Mouse (Mus musculus): ENCODE measurements around the gene Tmem198.

The Tmem198 gene

GRCm38 (mm10) chr1:75455433-75455832 lies 23.9 kb upstream of the Tmem198 start:
- DNase-seq (ENCODE audit: low spot score in 2 of 2) = no peak

DNA sequence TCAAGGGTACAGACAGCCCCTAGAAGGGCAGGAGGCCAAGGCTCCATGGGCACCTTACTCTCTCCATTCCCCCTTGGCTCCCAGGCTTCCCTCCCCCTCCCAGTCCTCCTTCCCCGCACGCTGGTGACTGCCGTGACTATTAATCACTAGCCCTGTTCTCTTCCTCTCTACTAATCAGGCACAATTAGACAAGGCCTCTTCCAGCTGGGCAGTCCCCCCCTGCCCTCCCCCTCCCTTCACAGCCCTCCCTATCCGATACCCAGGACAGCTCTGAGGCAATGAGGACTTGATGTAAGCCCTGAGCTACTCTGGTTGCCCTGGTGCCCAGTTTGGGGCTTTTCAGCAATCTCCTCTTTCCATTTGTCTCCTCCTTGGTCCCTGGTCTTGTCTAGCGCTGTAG lies 23.4 kb upstream of the Tmem198 start:
- DNase-seq (ENCODE audit: low spot score in 2 of 2) = no peak

GRCm38 (mm10) chr1:75456746-75457564 lies 22.4 kb upstream of the Tmem198 start:
- DNase-seq (ENCODE audit: low spot score in 2 of 2) = no peak

- no peak for DNase-seq (ENCODE audit: low spot score in 2 of 2)
These were observed 21.7 kb upstream of the Tmem198 start for GRCm38 (mm10) chr1:75457710-75458024.

DNA sequence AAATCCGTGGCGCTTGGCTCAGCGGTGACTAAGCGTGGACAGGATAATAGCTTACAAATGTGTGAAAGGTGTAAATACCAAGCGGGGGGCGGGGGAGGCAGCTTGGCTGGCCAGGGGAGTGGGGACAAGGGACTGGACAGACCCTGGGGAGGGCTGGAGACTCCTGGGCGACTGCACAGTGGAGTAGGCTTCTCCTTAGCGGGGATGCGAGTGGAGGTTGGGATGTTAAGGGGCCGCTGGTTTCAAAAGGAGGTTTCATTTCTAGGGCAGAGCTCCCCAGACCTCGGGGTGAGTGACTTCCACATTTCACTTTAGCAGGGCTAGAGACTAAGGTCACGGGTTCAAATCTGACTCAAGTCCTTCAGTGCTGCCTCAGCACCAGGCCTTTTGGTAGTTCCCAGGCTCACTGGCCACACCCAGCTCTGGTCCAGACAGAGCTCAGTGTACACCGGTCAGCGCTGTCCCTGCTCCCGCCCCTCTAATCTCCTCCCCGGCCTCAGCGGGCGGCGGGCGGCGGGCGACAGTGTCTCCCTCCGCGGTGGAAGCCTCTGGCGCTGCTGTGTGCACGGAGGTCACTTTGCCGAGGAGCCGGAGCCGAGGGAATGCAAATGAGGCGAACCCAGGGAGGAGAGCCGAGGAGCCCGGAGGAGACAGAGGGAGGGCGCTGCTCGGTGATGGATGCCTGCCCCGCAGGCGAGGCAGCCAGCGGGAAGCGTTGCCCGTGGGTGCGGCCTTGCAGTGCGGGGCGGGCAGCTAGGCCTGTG lies 21.1 kb upstream of the Tmem198 start:
- no peak for DNase-seq (ENCODE audit: low spot score in 2 of 2)

- no peak for DNase-seq (ENCODE audit: low spot score in 2 of 2)
These were observed 20.3 kb upstream of the Tmem198 start for GRCm38 (mm10) chr1:75458789-75459684.

DNA sequence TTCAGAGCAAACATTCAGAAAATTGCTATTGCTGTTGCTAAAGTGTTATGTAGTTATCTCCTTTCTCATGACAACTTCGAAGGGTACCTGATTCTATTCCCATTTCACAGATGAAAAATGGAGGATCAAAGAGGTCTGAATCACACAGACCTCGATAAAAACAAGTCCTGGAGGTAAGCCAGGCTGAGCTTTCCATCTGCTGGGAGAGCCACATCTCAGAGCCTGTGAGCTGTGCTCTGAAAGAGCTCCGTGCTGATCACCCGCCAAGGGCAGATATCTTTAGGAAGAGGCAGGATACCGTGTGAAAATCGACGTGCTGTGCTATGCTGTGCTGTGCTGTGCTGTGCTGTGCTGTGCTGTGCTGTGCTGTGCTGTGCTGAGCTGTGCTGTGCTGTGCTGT lies 19.0 kb upstream of the Tmem198 start:
- no peak for DNase-seq (ENCODE audit: low spot score in 2 of 2)

DNA sequence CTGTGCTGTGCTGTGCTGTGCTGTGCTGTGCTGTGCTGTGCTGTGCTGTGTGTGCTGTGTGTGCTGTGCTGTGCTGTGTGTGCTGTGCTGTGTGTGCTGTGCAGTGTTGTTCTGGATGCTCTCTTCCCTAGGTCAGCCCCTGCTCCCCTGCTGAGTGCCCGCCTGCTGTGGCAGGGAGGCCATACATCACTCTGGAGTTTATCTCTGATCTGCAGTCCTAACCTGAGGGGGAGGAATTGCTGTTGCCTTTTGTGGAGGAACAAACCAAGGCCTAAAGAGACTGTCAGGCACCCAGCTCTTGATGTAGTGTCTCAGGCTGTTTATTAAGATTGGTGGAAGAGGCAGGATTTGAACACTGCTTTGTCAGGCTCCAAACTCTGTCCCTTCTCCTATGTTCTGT lies 16.7 kb upstream of the Tmem198 start:
- DNase-seq (ENCODE audit: low spot score in 2 of 2) = no peak

DNA sequence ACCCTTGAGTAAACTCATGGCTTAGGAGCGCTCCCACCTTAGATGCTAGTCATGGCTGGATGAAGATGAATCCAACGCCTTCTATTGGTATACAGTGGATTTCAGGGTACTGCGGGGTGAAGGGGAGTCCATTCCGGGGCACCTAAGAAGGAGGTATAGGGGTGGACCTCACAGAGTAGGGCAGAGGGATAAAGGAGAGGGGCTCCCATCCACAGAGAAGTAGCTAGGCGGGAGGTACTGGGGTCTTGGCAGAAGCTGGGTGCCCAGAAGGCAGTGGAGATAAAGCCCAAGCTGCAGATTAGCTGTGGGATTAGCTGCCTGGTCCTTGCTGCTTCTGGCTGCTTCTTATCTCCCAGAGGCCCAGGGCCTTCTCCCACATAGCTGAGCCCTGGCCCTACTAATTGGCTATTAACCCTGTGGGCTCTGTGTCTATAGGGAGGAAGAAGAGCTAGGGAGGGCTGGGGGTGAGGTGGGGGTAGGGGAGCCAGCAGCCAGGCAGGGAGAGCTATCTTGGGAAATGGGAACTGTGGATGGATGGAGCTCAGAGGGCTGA lies 15.6 kb upstream of the Tmem198 start:
- no peak for DNase-seq (ENCODE audit: low spot score in 2 of 2)

GRCm38 (mm10) chr1:75467215-75467927 lies 12.0 kb upstream of the Tmem198 start:
- peak; percentile 25 to 64 for DNase-seq (ENCODE audit: low spot score in 2 of 2)

GRCm38 (mm10) chr1:75469287-75469825 lies 10.0 kb upstream of the Tmem198 start:
- DNase-seq (ENCODE audit: low spot score in 2 of 2) = no peak

DNA sequence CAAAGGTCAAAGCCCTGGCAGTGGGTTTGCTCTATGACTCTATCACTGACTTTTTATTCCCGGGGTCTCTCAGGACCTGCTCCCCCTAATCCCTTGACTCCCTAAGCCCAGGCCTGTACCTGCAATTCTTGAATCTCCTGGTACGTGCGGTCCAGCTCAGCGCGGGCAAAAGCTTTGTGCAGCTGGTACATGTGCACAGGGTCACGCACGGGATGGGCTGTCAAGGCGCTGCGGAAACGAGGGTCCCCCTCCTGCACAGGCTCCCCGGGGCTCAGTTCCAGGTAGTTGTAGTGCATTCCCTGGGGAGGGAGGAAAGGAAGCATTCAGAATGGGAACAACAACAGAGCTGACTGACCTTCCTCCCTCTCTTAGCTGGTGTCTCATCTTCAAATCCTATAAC lies 2.9 kb upstream of the Tmem198 start:
- no peak for DNase-seq (ENCODE audit: low spot score in 2 of 2)

- peak; percentile 58 to 80 for DNase-seq (ENCODE audit: low spot score in 2 of 2)
These were observed 1.9 kb upstream of the Tmem198 start for GRCm38 (mm10) chr1:75477264-75477965.

DNA sequence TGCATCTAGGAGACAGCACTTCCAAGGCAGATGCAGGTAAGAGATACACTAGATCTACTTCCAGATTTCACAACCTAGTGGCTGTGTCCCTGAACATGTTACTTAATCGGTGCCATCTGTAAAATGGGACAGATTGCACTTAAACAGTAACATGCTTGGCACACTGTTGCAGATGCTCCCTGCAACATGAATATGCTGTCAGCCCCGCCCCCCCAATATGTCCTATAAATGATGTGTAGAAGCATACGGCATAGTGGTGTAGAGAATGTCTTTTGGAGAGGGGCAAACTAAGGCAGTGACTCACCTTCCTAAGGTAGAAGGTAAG lies 1.4 kb upstream of the Tmem198 start:
- DNase-seq (ENCODE audit: low spot score in 2 of 2) = no peak

DNA sequence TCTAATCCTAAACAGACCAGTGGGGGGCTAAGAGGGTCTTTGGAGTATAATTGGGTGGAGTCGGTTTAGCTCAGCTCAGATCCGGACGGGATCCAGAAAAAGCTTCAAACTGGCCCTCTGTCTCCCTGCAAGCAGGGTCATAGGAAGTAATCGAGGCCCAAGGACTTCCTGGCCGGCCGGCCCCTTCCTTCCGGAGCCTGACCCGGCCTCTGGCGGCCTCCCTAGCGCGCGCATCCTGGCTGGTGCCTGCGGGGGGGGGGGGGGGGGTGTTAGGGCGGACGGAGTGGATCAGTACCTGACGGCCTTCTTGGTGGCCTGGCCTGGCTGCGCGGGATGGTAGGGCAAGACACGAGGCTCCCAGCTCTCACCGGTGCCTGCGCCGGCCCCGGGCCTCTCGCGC lies 835 bp upstream of the Tmem198 start:
- no peak for DNase-seq (ENCODE audit: low spot score in 2 of 2)

DNA sequence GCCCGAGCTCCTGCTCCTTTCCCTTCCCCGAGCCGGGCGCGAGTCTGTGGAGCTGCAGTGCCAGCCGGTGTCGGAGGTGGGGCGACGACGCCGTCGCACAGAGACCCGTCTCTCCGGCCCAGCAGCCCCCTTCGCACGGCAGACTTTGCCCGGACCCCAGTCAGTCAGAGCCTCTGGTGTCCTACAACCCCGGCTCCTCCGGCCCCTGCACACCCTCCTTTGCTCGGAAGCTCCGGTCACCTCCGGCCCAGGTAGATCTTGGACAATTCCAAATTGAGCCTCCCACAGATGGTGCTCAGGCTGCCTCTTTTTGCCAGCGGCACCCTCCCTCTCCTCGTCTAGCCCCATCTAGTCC lies 280 bp downstream of the Tmem198 start:
- no peak for DNase-seq (ENCODE audit: low spot score in 2 of 2)

- DNase-seq (ENCODE audit: low spot score in 2 of 2) = no peak
These were observed 704 bp downstream of the Tmem198 start for GRCm38 (mm10) chr1:75480036-75480435.

GRCm38 (mm10) chr1:75480735-75481134 lies 1.4 kb downstream of the Tmem198 start:
- no peak for DNase-seq (ENCODE audit: low spot score in 2 of 2)

DNA sequence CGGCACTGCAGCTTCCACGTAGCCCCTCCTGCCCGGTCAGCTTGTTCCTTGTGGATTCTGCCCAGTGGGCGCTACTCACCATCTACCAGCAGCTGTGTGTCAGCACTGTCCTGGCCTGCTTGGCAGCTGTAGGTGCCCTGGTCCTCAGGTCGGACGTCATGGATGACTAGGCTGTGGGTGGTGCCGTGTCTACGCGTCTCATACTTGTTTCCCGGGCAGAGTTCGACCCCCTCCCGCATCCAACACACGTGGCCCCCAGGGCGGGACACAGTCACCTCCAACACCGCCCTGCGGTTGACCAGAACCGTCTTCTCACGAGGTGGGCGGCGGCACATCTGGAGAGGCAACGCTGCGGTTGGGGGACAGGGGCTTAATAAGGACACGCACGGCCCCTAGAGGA lies 7.2 kb downstream of the Tmem198 start:
- DNase-seq (ENCODE audit: low spot score in 2 of 2) = no peak

GRCm38 (mm10) chr1:75487040-75487404 lies 7.7 kb downstream of the Tmem198 start:
- no peak for DNase-seq (ENCODE audit: low spot score in 2 of 2)
